Mouse (Mus musculus): ENCODE results near the gene Zfp740. TPM values are rescaled to one million over a fixed set of nuclear protein-coding genes. Genes with fewer than 3 reads are reported as not detected.

Zfp740 gene
- total and polyA plus RNA-seq, 3 experiments: 32.1 to 46.1 (median 37.4) TPM

DNA sequence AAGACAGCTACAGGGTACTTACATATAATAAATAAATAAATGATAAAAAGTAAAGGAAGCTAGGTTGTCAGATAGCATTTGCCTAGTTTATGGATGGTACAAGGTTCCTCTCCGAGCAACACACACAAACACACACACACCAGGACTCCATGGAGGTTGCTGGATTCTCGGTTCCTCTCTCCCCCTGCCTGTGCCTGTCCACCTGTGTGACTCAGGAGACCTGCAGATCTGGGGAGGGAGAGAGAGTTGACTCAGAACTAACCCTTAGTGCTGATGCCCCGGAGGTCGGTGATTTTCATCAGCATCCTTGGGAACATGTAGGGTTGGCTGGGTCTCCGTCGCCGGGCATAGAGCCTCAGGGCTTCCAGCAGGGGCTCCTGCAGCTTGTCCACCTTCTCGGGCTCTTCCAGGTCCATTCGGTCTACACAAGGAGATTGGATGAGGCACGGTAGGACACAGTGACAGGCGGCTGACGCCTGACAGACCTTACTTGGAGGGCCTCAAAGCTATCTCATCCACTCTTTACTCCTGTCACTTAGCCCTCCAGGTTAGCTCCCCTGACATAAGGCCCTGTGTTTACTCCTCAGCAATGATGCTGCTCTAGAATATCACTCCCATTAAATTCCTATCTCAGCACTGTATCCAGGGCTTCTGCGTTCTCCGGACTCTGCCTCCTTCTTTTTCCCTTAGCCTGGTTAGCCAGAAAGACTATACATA, 35.7 kb downstream of the Zfp740 start:
- dilution Hi-C loops (cut with MboI; ENCODE audit: extremely low pct_ligation_motif_present, extremely low pct_unique_long_range_greater_than_20kb, low sequenced_read_pairs): no loop called here
- in situ Hi-C loops (cut with MboI; ENCODE audit: low pct_ligation_motif_present, low pct_unique_long_range_greater_than_20kb, low sequenced_read_pairs): loop anchor here (5.0 kb wide), 2 partner anchors 49 to 79 kb away; no protein-coding TSS in a partner anchor
- TF ChIP-seq EP300 (IDR thresholded peaks at IDR 0.05; ENCODE audit: low read length) (peak; percentile 78), SIN3A (IDR thresholded peaks at IDR 0.05; ENCODE audit: low read length) (peak; percentile 58; the same call in 1 of the 2 replicates), NELFE (IDR thresholded peaks at IDR 0.05; ENCODE audit: low read depth, low read length) (0 out of 2 replicates have a peak, but pooled peaks have one; percentile 12), PAX5 (IDR thresholded peaks at IDR 0.05; ENCODE audit: low read length) (no peak), MAZ (IDR thresholded peaks at IDR 0.05; ENCODE audit: low read depth, low read length) (no peak; the same call in 1 of the 2 replicates), RCOR1 (conservative IDR thresholded peaks at IDR 0.05; ENCODE audit: low read depth, low read length) (no peak), ETS1 (conservative IDR thresholded peaks at IDR 0.05; ENCODE audit: low read depth, low read length) (0 out of 2 replicates have a peak, but pooled peaks have one; percentile 5), ZNF384 (IDR thresholded peaks at IDR 0.05; ENCODE audit: low read depth, low read length) (no peak), ZC3H11A (IDR thresholded peaks at IDR 0.05; ENCODE audit: low read depth, low read length) (no peak), MYC (IDR thresholded peaks at IDR 0.05; ENCODE audit: low read depth, low read length) (no peak), MEF2A (IDR thresholded peaks at IDR 0.05; ENCODE audit: borderline replicate concordance, low read depth, low read length) (no peak), TCF12 (IDR thresholded peaks at IDR 0.05; ENCODE audit: low read depth, low read length) (no peak), BHLHE40 (IDR thresholded peaks at IDR 0.05; ENCODE audit: low read depth, low read length) (peak; percentile 43; the same call in 1 of the 2 replicates), CHD2 (IDR thresholded peaks at IDR 0.05; ENCODE audit: low read length) (no peak), IRF4 (IDR thresholded peaks at IDR 0.05; ENCODE audit: low read depth, low read length) (peak; percentile 73)
- H3K4me1 ChIP-seq (ENCODE audit: control insufficient read depth in 1 of 2, insufficient read depth in 2 of 2): peaks cover 17 to 42% of the 10 kb centered on the region in 2 experiments
- H3K4me2 ChIP-seq (ENCODE audit: insufficient read depth, low read depth, poor library complexity, severe bottlenecking): no peak overlapping the region
- H3K9me3 ChIP-seq (replicated peaks; ENCODE audit: low read length): no peaks in the 10 kb centered on the region
- H3K79me2 ChIP-seq (replicated peaks; ENCODE audit: control insufficient read depth, extremely low read depth, insufficient read depth, poor library complexity, severe bottlenecking): no peaks in the 10 kb centered on the region
- no peak overlapping the region for H3K9ac ChIP-seq (ENCODE audit: insufficient read depth, low read depth)
- DNase-seq (ENCODE audit: extremely low read depth): peak; percentile 45
- no peak overlapping the region for H3K4me3 ChIP-seq (replicated peaks in 1 of 3; ENCODE audit: low read depth in 2 of 3, low read length in 2 of 3, poor library complexity in 1 of 3)
- H3K27me3 ChIP-seq (replicated peaks): peaks cover 15% of the 10 kb centered on the region
- H3K36me3 ChIP-seq (replicated peaks in 1 of 2; ENCODE audit: control insufficient read depth in 1 of 2, insufficient read depth in 1 of 2, low read length in 1 of 2): no peaks in the 10 kb centered on the region
- H3K27ac ChIP-seq (ENCODE audit: insufficient read depth, low read depth): no peak overlapping the region

DNA sequence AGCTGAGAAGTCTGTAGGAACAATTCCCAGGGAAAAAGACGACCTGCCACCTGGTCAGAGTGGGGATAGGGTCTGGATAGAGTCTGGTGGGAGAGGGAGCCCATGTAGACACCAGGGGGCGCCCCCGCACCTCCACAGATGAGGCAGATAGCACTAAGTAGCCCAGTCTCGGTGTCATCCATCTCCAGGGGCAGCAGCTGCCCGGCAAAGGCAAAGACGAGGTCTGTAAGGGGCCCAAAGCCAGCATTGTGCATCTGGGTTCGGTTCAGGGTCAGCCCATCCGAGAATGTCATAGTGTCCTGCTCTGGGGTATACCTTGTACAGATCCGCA, 36.2 kb downstream of the Zfp740 start:
- no peaks in the 10 kb centered on the region for H3K79me2 ChIP-seq (replicated peaks; ENCODE audit: control insufficient read depth, extremely low read depth, insufficient read depth, poor library complexity, severe bottlenecking)
- peak; percentile 81 for DNase-seq (ENCODE audit: extremely low read depth)
- peaks cover 14 to 38% of the 10 kb centered on the region in 2 experiments for H3K4me1 ChIP-seq (ENCODE audit: control insufficient read depth in 1 of 2, insufficient read depth in 2 of 2)
- no peak overlapping the region for H3K4me3 ChIP-seq (replicated peaks in 1 of 3; ENCODE audit: low read depth in 2 of 3, low read length in 2 of 3, poor library complexity in 1 of 3)
- dilution Hi-C loops (cut with MboI; ENCODE audit: extremely low pct_ligation_motif_present, extremely low pct_unique_long_range_greater_than_20kb, low sequenced_read_pairs) (no loop called here), in situ Hi-C loops (cut with MboI; ENCODE audit: low pct_ligation_motif_present, low pct_unique_long_range_greater_than_20kb, low sequenced_read_pairs) (loop anchor here (5.0 kb wide), 2 partner anchors 48 to 78 kb away; no protein-coding TSS in a partner anchor)
- H3K9me3 ChIP-seq (replicated peaks; ENCODE audit: low read length): no peaks in the 10 kb centered on the region
- H3K9ac ChIP-seq (ENCODE audit: insufficient read depth, low read depth): no peak overlapping the region
- H3K27me3 ChIP-seq (replicated peaks): peaks cover 19% of the 10 kb centered on the region
- H3K36me3 ChIP-seq (replicated peaks in 1 of 2; ENCODE audit: control insufficient read depth in 1 of 2, insufficient read depth in 1 of 2, low read length in 1 of 2): no peaks in the 10 kb centered on the region
- H3K4me2 ChIP-seq (ENCODE audit: insufficient read depth, low read depth, poor library complexity, severe bottlenecking): no peak overlapping the region
- H3K27ac ChIP-seq (ENCODE audit: insufficient read depth, low read depth): no peak overlapping the region
- peak; percentile 59 for TF ChIP-seq ZC3H11A (IDR thresholded peaks at IDR 0.05; ENCODE audit: low read depth, low read length)
- peak; percentile 96 for TF ChIP-seq SMC3 (IDR thresholded peaks at IDR 0.05; ENCODE audit: low read depth, low read length)
- peak; percentile 27; the same call in 1 of the 2 replicates for TF ChIP-seq NELFE (IDR thresholded peaks at IDR 0.05; ENCODE audit: low read depth, low read length)
- no peak for TF ChIP-seq POLR2AphosphoS2 (IDR thresholded peaks at IDR 0.05; ENCODE audit: low read depth, low read length)
- TF ChIP-seq JUN (IDR thresholded peaks at IDR 0.05; ENCODE audit: insufficient read depth, low read depth, low read length): no peak
- no peak for TF ChIP-seq GABPA (IDR thresholded peaks at IDR 0.05; ENCODE audit: insufficient replicate concordance, low read depth, low read length)
- peak; percentile 75 to 95 for TF ChIP-seq CTCF (conservative IDR thresholded peaks at IDR 0.05 in 1 of 2, IDR thresholded peaks at IDR 0.05 in 1 of 2; ENCODE audit: low read depth in 2 of 2, low read length in 2 of 2)
- no peak for TF ChIP-seq EP300 (IDR thresholded peaks at IDR 0.05; ENCODE audit: low read length)
- TF ChIP-seq CHD1 (IDR thresholded peaks at IDR 0.05; ENCODE audit: low read depth, low read length): no peak
- peak; percentile 92 for TF ChIP-seq RAD21 (IDR thresholded peaks at IDR 0.05; ENCODE audit: low read depth, low read length)
- TF ChIP-seq MAFK (IDR thresholded peaks at IDR 0.05; ENCODE audit: insufficient replicate concordance, low read length): no peak
- TF ChIP-seq CHD2 (IDR thresholded peaks at IDR 0.05; ENCODE audit: low read length): no peak
- TF ChIP-seq MEF2A (IDR thresholded peaks at IDR 0.05; ENCODE audit: borderline replicate concordance, low read depth, low read length): no peak
- TF ChIP-seq E2F4 (IDR thresholded peaks at IDR 0.05; ENCODE audit: insufficient replicate concordance, low read depth, low read length): no peak
- TF ChIP-seq JUND (conservative IDR thresholded peaks at IDR 0.05; ENCODE audit: low read depth, low read length): no peak
- no peak for TF ChIP-seq ZNF384 (IDR thresholded peaks at IDR 0.05; ENCODE audit: low read depth, low read length)
- no peak for TF ChIP-seq TCF12 (IDR thresholded peaks at IDR 0.05; ENCODE audit: low read depth, low read length)
- no peak for TF ChIP-seq MYC (IDR thresholded peaks at IDR 0.05; ENCODE audit: low read depth, low read length)
- TF ChIP-seq BHLHE40 (IDR thresholded peaks at IDR 0.05; ENCODE audit: low read depth, low read length): no peak
- TF ChIP-seq MAZ (IDR thresholded peaks at IDR 0.05; ENCODE audit: low read depth, low read length): 0 out of 2 replicates have a peak, but pooled peaks have one; percentile 37
- TF ChIP-seq RCOR1 (conservative IDR thresholded peaks at IDR 0.05; ENCODE audit: low read depth, low read length): no peak
- no peak for TF ChIP-seq PAX5 (IDR thresholded peaks at IDR 0.05; ENCODE audit: low read length)
- TF ChIP-seq ELF1 (IDR thresholded peaks at IDR 0.05; ENCODE audit: low read depth, low read length): no peak
- no peak for TF ChIP-seq MXI1 (IDR thresholded peaks at IDR 0.05; ENCODE audit: low read depth, low read length)
- TF ChIP-seq SIN3A (IDR thresholded peaks at IDR 0.05; ENCODE audit: low read length): no peak
- TF ChIP-seq IRF4 (IDR thresholded peaks at IDR 0.05; ENCODE audit: low read depth, low read length): peak; percentile 52; the same call in 1 of the 2 replicates
- TF ChIP-seq MAX (IDR thresholded peaks at IDR 0.05; ENCODE audit: low read length): no peak

Measured in CH12.LX (cell line).